Mouse (Mus musculus): ENCODE measurements around the gene Cox6b1.

- TF ChIP-seq CTCF (IDR thresholded peaks at IDR 0.05; ENCODE audit: low read depth) (peak; percentile 65), EP300 (optimal IDR thresholded peaks at IDR 0.05) (no peak)
Measured at GRCm38 (mm10) chr7:30614454-30614853, 11.5 kb downstream of the Cox6b1 start.

Data from stomach, postnatal 0 days (tissue).